Mouse (Mus musculus): Measurements from ENCODE around the gene Dcaf7. TPM values are rescaled to one million over a fixed set of nuclear protein-coding genes. Genes with fewer than 3 reads are reported as not detected.
"Not testable (repeated sequence)": the region's sequence is repeated elsewhere in the genome, so short reads cannot be mapped to it uniquely, and the experiment has no call there.

Dcaf7 gene
- polyA plus RNA-seq, 1 experiment from 2014 or later: 68.8 TPM

DNA sequence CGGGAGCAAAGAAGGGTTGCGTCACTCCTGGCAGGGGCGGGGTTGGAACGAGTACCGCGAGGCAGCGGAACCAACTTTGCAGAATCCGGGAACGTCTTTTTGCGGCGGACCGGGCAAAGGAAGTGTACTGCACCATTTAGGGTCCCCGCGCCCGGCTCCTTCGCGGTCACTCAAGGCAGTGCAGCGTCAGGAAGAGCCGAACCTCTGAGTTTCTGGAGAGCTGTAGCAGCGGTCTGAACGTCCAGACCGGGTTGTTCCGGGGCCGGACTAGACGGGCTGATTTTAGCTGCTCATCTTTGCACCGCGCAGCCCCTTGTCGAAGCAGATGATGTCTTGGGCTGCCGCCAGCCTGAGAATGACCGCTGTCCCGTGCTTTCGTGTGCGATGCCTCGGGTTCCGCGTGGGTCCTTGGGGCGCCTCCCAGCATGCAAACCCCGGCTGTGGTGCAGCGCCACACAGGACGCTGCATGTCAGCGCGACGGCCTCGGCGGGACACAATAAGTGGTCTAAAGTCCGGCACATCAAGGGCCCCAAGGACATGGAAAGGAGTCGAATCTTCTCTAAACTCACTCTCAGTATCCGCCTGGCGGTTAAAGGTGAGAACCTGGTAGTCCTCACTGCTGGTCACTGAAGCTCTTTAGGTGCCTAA lies 29.4 kb downstream of the Dcaf7 start, which contains the start of gene Taco1:
Gene Taco1, plus strand, starts transcription at position 139 of the 649 bp plus-strand sequence.
- peak within 1 kb of the TSS; percentile 86 for H3K9ac ChIP-seq (ENCODE audit: low read depth, low read length)
- under 1% methylated on average over 49 of the region's 49 CpGs for WGBS
- peaks cover 9% of the 10 kb centered on the region for H3K36me3 ChIP-seq (ENCODE audit: control insufficient read depth, insufficient read depth, low read length)
- no peaks in the 10 kb centered on the region for H3K9me3 ChIP-seq (ENCODE audit: control insufficient read depth, low read length)
- no peaks in the 10 kb centered on the region for H3K27me3 ChIP-seq (ENCODE audit: control insufficient read depth, insufficient read depth, low read length)
- H3K4me2 ChIP-seq (replicated peaks; ENCODE audit: low read depth, low read length): peak within 1 kb of the TSS; percentile 90
- H3K4me3 ChIP-seq (ENCODE audit: low read length): peak within 1 kb of the TSS; percentile 91
- ATAC-seq (ENCODE audit: low FRiP score, low TSS enrichment): peak; percentile 96
- H3K4me1 ChIP-seq (ENCODE audit: control insufficient read depth, insufficient read depth, low read length): 0 out of 2 replicates have a peak, but pooled peaks cover 6% of the 10 kb centered on the region
- peak within 1 kb of the TSS; percentile 88 for H3K27ac ChIP-seq (ENCODE audit: low read depth, low read length)

DNA sequence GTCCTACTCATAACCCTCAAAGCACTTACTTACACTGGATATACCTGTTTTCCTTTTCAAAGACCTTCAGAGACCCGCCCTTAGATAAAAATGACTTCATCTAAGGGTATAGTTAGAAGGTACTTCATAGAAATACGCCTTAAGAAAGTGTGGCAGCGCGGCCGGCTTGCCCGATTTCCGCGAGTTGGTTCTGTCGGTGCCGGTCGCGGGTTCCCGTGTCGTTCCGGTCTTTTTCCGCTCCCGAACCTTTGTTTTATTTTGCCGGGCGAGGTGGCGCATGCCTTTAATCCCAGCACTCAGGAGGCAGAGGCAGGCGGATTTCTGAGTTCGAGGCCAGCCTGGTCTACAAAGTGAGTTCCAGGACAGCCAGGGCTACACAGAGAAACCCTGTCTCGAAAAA lies 29.9 kb downstream of the Dcaf7 start:
- Histone ChIP-seq H3K4me3 (ENCODE audit: low read length) (peak overlapping the region; percentile 91), H3K9ac (ENCODE audit: low read depth, low read length) (peak overlapping the region; percentile 86), H3K4me2 (replicated peaks; ENCODE audit: low read depth, low read length) (peak overlapping the region; percentile 90), H3K27ac (ENCODE audit: low read depth, low read length) (peak overlapping the region; percentile 88; the same call in 1 of the 2 replicates)
- not testable (repeated sequence) for H3K27me3 ChIP-seq (ENCODE audit: control insufficient read depth, insufficient read depth, low read length); H3K36me3 ChIP-seq (ENCODE audit: control insufficient read depth, insufficient read depth, low read length); H3K4me1 ChIP-seq (ENCODE audit: control insufficient read depth, insufficient read depth, low read length); ATAC-seq (ENCODE audit: low FRiP score, low TSS enrichment); H3K9me3 ChIP-seq (ENCODE audit: control insufficient read depth, low read length)
- WGBS: 19% methylated on average over 23 of the region's 23 CpGs

DNA sequence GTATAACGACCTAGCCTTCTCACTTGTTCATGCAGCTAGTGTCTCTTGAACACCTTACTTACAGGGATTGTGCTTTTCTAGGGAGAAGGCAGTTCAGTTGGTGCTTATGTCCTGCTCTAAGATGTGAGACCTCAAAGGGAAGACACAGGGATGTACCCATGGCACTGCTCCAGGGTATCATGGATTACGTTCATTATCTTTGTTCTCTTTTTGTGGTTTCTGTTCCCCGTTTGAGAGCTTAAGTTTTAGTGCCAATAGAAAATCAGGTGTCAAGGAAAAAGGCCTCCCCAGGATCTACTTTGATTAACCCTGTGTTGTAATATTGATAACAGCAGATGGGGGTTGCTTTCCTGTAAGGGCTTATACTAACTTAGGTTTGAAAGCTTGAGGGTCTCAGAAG lies 37.1 kb downstream of the Dcaf7 start:
- no peak overlapping the region for H3K27ac ChIP-seq (ENCODE audit: low read depth, low read length)
- no peak overlapping the region for H3K9ac ChIP-seq (ENCODE audit: low read depth, low read length)
- ATAC-seq (ENCODE audit: low FRiP score, low TSS enrichment): no peak
- WGBS: 86% methylated on average over 3 of the region's 3 CpGs
- H3K4me2 ChIP-seq (replicated peaks; ENCODE audit: low read depth, low read length): no peak overlapping the region
- H3K36me3 ChIP-seq (ENCODE audit: control insufficient read depth, insufficient read depth, low read length): peaks cover 31% of the 10 kb centered on the region
- no peaks in the 10 kb centered on the region for H3K27me3 ChIP-seq (ENCODE audit: control insufficient read depth, insufficient read depth, low read length)
- no peaks in the 10 kb centered on the region for H3K4me1 ChIP-seq (ENCODE audit: control insufficient read depth, insufficient read depth, low read length)
- H3K9me3 ChIP-seq (ENCODE audit: control insufficient read depth, low read length): no peaks in the 10 kb centered on the region
- H3K4me3 ChIP-seq (ENCODE audit: low read length): no peak overlapping the region

DNA sequence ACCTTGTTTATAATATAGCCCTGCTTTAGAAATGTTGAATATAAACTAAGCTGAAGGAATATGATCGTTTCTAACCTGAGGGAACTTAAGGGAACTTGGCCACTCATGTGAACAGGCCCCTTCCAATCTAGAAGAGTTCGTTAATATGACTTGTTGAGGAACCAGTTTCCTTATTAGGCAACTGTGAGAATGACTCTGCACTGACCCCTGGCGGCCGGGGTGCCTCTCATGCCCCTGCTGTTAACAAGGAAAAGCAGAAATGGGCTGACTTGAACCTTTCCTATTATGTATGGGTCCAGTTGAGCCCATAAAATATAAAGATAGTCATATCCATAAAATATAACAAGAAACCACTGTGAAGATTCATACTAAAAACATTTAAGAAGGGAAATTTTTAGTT lies 39.6 kb downstream of the Dcaf7 start:
- H3K4me2 ChIP-seq (replicated peaks; ENCODE audit: low read depth, low read length): no peak overlapping the region
- 0 out of 2 replicates have a peak, but pooled peaks have one; percentile 20 for ATAC-seq (ENCODE audit: low FRiP score, low TSS enrichment)
- H3K27me3 ChIP-seq (ENCODE audit: control insufficient read depth, insufficient read depth, low read length): no peaks in the 10 kb centered on the region
- no peak overlapping the region for H3K9ac ChIP-seq (ENCODE audit: low read depth, low read length)
- H3K9me3 ChIP-seq (ENCODE audit: control insufficient read depth, low read length): no peaks in the 10 kb centered on the region
- peaks cover 21% of the 10 kb centered on the region for H3K36me3 ChIP-seq (ENCODE audit: control insufficient read depth, insufficient read depth, low read length)
- no peak overlapping the region for H3K27ac ChIP-seq (ENCODE audit: low read depth, low read length)
- WGBS: 1% methylated on average over 4 of the region's 4 CpGs
- H3K4me1 ChIP-seq (ENCODE audit: control insufficient read depth, insufficient read depth, low read length): no peaks in the 10 kb centered on the region
- no peak overlapping the region for H3K4me3 ChIP-seq (ENCODE audit: low read length)

DNA sequence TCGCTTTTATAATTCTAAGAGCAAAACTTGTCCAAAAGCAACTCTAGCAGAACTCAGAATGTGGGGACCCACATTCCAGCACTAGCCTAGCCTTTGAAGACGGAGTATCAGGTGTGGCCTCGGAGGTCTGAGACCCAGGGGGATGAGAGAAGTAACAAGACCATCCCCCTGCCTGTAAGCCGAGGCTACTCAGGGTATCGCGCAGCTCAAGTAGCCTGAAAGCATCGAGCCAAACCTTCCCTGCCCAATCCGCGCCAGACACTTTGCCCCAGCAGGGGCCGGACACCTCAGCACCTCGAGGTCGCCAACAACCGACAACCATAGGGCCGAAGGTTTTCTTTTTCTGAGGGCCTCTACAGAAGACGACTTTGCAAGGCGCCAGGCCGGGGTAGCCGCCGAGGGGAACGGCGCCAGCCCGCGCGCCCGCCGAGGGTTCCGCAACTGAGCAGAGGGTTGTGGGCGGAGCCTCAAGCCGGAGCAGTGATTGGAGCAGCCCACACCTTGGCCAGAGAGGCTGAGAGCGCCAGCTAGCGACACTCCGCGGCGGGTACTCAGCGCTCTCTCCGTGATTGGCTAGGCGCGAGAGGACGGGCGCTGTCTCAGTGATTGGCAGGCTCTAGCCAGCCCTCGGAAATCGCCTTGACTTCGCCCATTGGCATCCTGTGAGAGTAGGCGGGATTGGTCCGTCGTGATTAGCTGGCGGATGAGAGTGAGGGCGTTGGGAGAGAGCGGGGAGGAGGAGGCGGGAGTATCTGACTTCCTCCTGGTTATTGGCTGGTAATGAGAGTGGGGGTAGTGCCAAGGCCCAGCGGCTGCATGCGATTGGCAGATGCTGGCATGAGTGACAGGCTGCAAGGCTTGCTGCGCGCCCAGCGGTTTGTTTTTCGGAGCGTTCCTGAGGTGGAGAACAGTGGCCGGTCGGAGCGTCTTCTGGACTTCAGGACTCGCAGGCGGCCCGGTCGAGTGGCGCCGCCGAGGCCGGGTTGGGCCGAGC lies 47.3 kb downstream of the Dcaf7 start, which contains the start of gene Map3k3:
Gene Map3k3, plus strand, starts transcription at position 906 of the 994 bp plus-strand sequence.
- H3K36me3 ChIP-seq (ENCODE audit: control insufficient read depth, insufficient read depth, low read length): no peaks in the 10 kb centered on the region

DNA sequence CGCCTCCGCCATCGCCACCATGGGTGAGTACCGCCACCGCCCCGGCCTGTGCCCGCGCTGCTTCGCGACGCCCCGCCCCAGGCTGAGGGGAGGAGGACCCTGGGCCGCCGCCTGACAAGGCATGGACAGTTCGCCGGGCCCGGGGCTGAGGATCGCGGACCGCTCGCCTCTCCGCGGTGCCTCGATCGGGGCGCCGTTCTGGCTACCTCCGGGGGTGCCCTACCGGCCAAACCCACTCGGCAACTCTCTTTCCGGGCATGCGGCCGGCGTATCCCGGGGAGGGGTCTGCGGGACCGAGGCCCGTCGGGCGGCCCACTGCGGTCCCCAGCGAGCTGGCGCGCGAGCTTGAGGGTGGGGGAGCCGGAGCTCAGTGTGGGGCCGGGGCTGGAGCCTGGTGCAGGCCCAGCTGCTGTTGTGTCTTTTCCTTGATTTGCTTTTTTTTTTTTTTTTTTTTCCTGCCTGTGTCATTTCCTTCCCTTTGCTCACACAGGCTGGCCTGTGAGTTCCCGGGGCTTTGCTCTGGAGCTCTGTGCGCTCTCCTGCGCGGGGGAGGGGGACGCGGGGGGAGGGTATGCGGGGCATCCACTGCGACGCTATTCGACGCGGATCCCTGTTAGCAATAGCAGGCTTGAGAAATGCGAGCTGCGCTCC lies 48.4 kb downstream of the Dcaf7 start:
- peak overlapping the region; percentile 96 for H3K9ac ChIP-seq (ENCODE audit: low read depth, low read length)
- H3K27ac ChIP-seq (ENCODE audit: low read depth, low read length): peak overlapping the region; percentile 98
- peak overlapping the region; percentile 93 for H3K4me3 ChIP-seq (ENCODE audit: low read length)
- H3K36me3 ChIP-seq (ENCODE audit: control insufficient read depth, insufficient read depth, low read length): no peaks in the 10 kb centered on the region
- no peaks in the 10 kb centered on the region for H3K9me3 ChIP-seq (ENCODE audit: control insufficient read depth, low read length)
- H3K4me2 ChIP-seq (replicated peaks; ENCODE audit: low read depth, low read length): peak overlapping the region; percentile 59
- ATAC-seq (ENCODE audit: low FRiP score, low TSS enrichment): peak; percentile 71
- peaks cover 10% of the 10 kb centered on the region; the same call in 1 of the 2 replicates for H3K4me1 ChIP-seq (ENCODE audit: control insufficient read depth, insufficient read depth, low read length)
- no peaks in the 10 kb centered on the region for H3K27me3 ChIP-seq (ENCODE audit: control insufficient read depth, insufficient read depth, low read length)
- WGBS: under 1% methylated on average over 37 of the region's 61 CpGs

More for the DNA sequence above, 47.3 kb downstream of the Dcaf7 start, which contains the start of gene Map3k3:
- H3K27me3 ChIP-seq (ENCODE audit: control insufficient read depth, insufficient read depth, low read length): no peaks in the 10 kb centered on the region
- no peaks in the 10 kb centered on the region for H3K9me3 ChIP-seq (ENCODE audit: control insufficient read depth, low read length)
- H3K9ac ChIP-seq (ENCODE audit: low read depth, low read length): peak within 1 kb of the TSS; percentile 96
- WGBS: under 1% methylated on average over 69 of the region's 69 CpGs
- H3K4me3 ChIP-seq (ENCODE audit: low read length): peak within 1 kb of the TSS; percentile 93
- peak within 1 kb of the TSS; percentile 98 for H3K27ac ChIP-seq (ENCODE audit: low read depth, low read length)
- H3K4me2 ChIP-seq (replicated peaks; ENCODE audit: low read depth, low read length): peak within 1 kb of the TSS; percentile 76
- peak; percentile 99 for ATAC-seq (ENCODE audit: low FRiP score, low TSS enrichment)
- peaks cover 10% of the 10 kb centered on the region; the same call in 1 of the 2 replicates for H3K4me1 ChIP-seq (ENCODE audit: control insufficient read depth, insufficient read depth, low read length)

DNA sequence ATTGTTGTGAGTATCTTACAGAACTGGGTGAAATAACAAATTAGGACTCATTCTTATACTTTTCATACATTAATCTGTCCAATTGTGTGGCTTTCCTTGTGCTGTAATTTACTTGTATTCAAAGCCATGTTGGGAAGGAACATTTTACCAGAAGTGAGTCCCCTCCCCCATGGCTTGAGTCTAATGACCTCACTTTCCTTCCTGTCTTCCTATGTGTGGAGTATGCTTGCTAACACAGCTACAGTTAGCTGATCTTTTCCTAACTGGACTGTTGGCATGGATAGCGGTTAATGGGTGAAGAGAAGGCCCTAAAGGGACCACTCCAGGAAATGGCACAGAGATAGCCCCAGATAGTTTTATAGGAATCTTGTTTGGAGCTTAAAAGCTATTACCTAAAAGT lies 61.6 kb downstream of the Dcaf7 start:
- Histone ChIP-seq H3K9me3 (ENCODE audit: control insufficient read depth, low read length) (no peaks in the 10 kb centered on the region), H3K36me3 (ENCODE audit: control insufficient read depth, insufficient read depth, low read length) (peaks cover 13% of the 10 kb centered on the region; the same call in 1 of the 2 replicates), H3K27me3 (ENCODE audit: control insufficient read depth, insufficient read depth, low read length) (no peaks in the 10 kb centered on the region), H3K9ac (ENCODE audit: low read depth, low read length) (no peak overlapping the region), H3K27ac (ENCODE audit: low read depth, low read length) (no peak overlapping the region), H3K4me2 (replicated peaks; ENCODE audit: low read depth, low read length) (no peak overlapping the region), H3K4me1 (ENCODE audit: control insufficient read depth, insufficient read depth, low read length) (no peaks in the 10 kb centered on the region), H3K4me3 (ENCODE audit: low read length) (no peak overlapping the region)
- WGBS: 68% methylated on average over 1 of the region's 1 CpGs
- no peak for ATAC-seq (ENCODE audit: low FRiP score, low TSS enrichment)

DNA sequence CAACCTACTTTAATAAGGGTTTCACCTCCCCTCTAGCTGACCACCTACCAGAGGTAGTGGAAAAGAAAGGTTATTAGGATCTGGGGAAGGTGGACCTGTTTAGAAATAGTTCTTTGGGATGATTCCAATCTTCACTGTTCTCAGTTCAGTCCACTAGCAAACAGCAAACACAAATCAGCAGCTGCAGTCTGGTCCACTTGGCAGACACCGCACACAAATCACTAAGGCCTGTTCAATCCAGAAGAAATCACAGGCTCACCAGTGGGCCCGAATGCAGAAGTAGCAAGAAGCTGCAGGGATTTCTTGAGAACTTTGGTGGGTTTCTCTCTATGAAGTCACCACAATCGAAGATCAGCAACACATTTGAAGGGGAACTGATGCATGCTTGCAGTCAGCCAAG lies 66.2 kb downstream of the Dcaf7 start:
- H3K36me3 ChIP-seq (ENCODE audit: control insufficient read depth, insufficient read depth, low read length): peaks cover 8% of the 10 kb centered on the region; the same call in 1 of the 2 replicates
- H3K9me3 ChIP-seq (ENCODE audit: control insufficient read depth, low read length): no peaks in the 10 kb centered on the region
- H3K9ac ChIP-seq (ENCODE audit: low read depth, low read length): no peak overlapping the region
- H3K27ac ChIP-seq (ENCODE audit: low read depth, low read length): no peak overlapping the region
- H3K4me2 ChIP-seq (replicated peaks; ENCODE audit: low read depth, low read length): no peak overlapping the region
- H3K4me3 ChIP-seq (ENCODE audit: low read length): no peak overlapping the region
- no peaks in the 10 kb centered on the region for H3K27me3 ChIP-seq (ENCODE audit: control insufficient read depth, insufficient read depth, low read length)
- WGBS: 89% methylated on average over 3 of the region's 3 CpGs
- ATAC-seq (ENCODE audit: low FRiP score, low TSS enrichment): no peak
- H3K4me1 ChIP-seq (ENCODE audit: control insufficient read depth, insufficient read depth, low read length): no peaks in the 10 kb centered on the region

Measured in kidney, embryonic 14.5 days (tissue).